ENCODE assay signal across 7 mouse cellular contexts in the genomic region with DNA sequence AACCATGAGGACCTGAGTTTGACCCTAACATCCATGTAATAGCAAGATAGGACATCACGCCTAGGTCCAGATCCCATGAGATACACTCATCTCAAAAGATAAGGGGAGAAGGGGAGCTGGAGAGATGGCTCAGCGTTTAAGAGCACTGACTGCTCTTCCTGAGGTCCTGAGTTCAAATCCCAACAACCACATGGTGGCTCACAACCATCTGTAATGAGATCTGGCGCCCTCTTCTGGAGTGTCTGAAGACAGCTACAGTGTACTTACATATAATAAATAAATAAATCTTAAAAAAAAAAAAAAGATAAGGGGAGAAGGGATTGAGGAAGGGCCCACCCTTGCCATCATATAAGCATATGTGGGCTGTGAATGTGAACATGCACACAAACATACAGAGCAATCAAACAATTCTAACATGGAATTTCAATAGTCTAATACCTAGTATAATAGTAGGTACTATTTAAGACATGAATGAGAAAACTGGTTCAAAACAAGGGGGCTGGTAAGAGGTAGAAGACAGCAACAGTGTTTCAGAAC. TPM values are rescaled to one million over a fixed set of nuclear protein-coding genes. Genes with fewer than 3 reads are reported as not detected.
DNase-seq lines count a peak whose midpoint lies in the region; ATAC-seq and TF ChIP-seq lines count a peak whose summit lies in the region.
"Not testable (repeated sequence)": the region's sequence is repeated elsewhere in the genome, so short reads cannot be mapped to it uniquely, and the experiment has no call there.

No protein-coding gene starts in this region.

- peak; percentile 26 for TF ChIP-seq CTCF in E14TG2a.4 (conservative IDR thresholded peaks at IDR 0.05; ENCODE audit: low read length)
- peak; percentile 76 for TF ChIP-seq CTCF in Patski (IDR thresholded peaks at IDR 0.05)
- TF ChIP-seq CTCF in kidney, postnatal 0 days (IDR thresholded peaks at IDR 0.05; ENCODE audit: low read depth): peak; percentile 31; the same call in 1 of the 2 replicates
- TF ChIP-seq CTCF in liver, postnatal 0 days (IDR thresholded peaks at IDR 0.05; ENCODE audit: low read depth): peak; percentile 24; the same call in 1 of the 2 replicates
- TF ChIP-seq CTCF in small intestine, adult 2 months (IDR thresholded peaks at IDR 0.05; ENCODE audit: extremely low read depth, insufficient read length, insufficient replicate concordance, low read depth, low read length): not testable (repeated sequence)
- TF ChIP-seq CTCF in stomach, postnatal 0 days (IDR thresholded peaks at IDR 0.05; ENCODE audit: low read depth): peak; percentile 26; the same call in 1 of the 2 replicates

- TF ChIP-seq POLR2A in small intestine, adult 2 months (IDR thresholded peaks at IDR 0.05; ENCODE audit: low read depth, low read length): not testable (repeated sequence)

- in situ Hi-C loops in Patski (cut with MboI; ENCODE audit: low pct_unique_long_range_greater_than_20kb): not testable (repeated sequence)

- whole genome bisulfite sequencing in intestine, embryonic 14.5 days: 78% methylated on average over 3 of the region's 3 CpGs
- WGBS in kidney, postnatal 0 days: 77% methylated on average over 3 of the region's 3 CpGs
- WGBS in liver, postnatal 0 days (ENCODE audit: insufficient replicate concordance): 68% methylated on average over 3 of the region's 3 CpGs
- WGBS in small intestine, adult 2 months: 54% methylated on average over 3 of the region's 3 CpGs
- 76% methylated on average over 3 of the region's 3 CpGs for whole genome bisulfite sequencing in stomach, postnatal 0 days

- not testable (repeated sequence) for H3K27me3 ChIP-seq in E14TG2a.4 (ENCODE audit: insufficient read depth, low read length); Patski; intestine, embryonic 14.5 days (replicated peaks; ENCODE audit: control insufficient read depth, insufficient read depth, low read length); kidney, postnatal 0 days (ENCODE audit: insufficient read depth, low read length); liver, postnatal 0 days (ENCODE audit: insufficient read depth, low read length); small intestine, adult 2 months (ENCODE audit: control insufficient read depth, insufficient read depth, low read length); stomach, postnatal 0 days (ENCODE audit: control insufficient read depth, insufficient read depth, low read length)

- H3K36me3 ChIP-seq in E14TG2a.4 (ENCODE audit: insufficient read depth, low read length): peaks cover 57% of the 10 kb centered on the region
- peaks cover 43% of the 10 kb centered on the region for H3K36me3 ChIP-seq in intestine, embryonic 14.5 days (ENCODE audit: control insufficient read depth, insufficient read depth, low read length)
- H3K36me3 ChIP-seq in kidney, postnatal 0 days (ENCODE audit: insufficient read depth, low read length): peaks cover 31% of the 10 kb centered on the region
- H3K36me3 ChIP-seq in liver, postnatal 0 days (replicated peaks; ENCODE audit: insufficient read depth, low read length): peaks cover 39% of the 10 kb centered on the region
- H3K36me3 ChIP-seq in small intestine, adult 2 months (ENCODE audit: control insufficient read depth, insufficient read depth, low read length): peaks cover 28% of the 10 kb centered on the region
- H3K36me3 ChIP-seq in stomach, postnatal 0 days (ENCODE audit: control insufficient read depth, insufficient read depth, low read length): peaks cover 22% of the 10 kb centered on the region

- not testable (repeated sequence) for H3K4me2 ChIP-seq in intestine, embryonic 14.5 days (ENCODE audit: low read length); kidney, postnatal 0 days (ENCODE audit: low read length); liver, postnatal 0 days (ENCODE audit: low read depth, low read length); stomach, postnatal 0 days (replicated peaks; ENCODE audit: low read depth)

- H3K4me3 ChIP-seq in E14TG2a.4 (replicated peaks; ENCODE audit: low read length); intestine, embryonic 14.5 days (ENCODE audit: low read depth, low read length); kidney, postnatal 0 days (replicated peaks; ENCODE audit: low read depth, low read length); liver, postnatal 0 days (ENCODE audit: low read depth, low read length); small intestine, adult 2 months (ENCODE audit: low read depth, low read length); stomach, postnatal 0 days (ENCODE audit: low read depth, low read length): not testable (repeated sequence)

- TF ChIP-seq EP300 in liver, postnatal 0 days (IDR thresholded peaks at IDR 0.05; ENCODE audit: low read depth); stomach, postnatal 0 days (optimal IDR thresholded peaks at IDR 0.05): not testable (repeated sequence)

- CTCF ChIA-PET in Patski (lab: Charles Lee): interaction anchor here (1.3 to 4.9 kb wide), 8 partner anchors 9 to 82 kb away, joined by 3 to 30 read pairs (median 5); partner anchors contain the start of gene Psmd4

- H3K27ac ChIP-seq in intestine, embryonic 14.5 days (ENCODE audit: low read depth): peak overlapping the region; percentile 29; the same call in 1 of the 2 replicates
- not testable (repeated sequence) for H3K27ac ChIP-seq in kidney, postnatal 0 days; liver, postnatal 0 days (ENCODE audit: low read depth)
- 0 out of 2 replicates have a peak overlapping the region, but pooled peaks have one; percentile 13 for H3K27ac ChIP-seq in small intestine, adult 2 months (ENCODE audit: insufficient read depth, low read depth, low read length)
- H3K27ac ChIP-seq in stomach, postnatal 0 days (replicated peaks): 0 out of 2 replicates have a peak overlapping the region, but pooled peaks have one; percentile 46

- not testable (repeated sequence) for ATAC-seq in Patski; intestine, embryonic 14.5 days (replicated peaks; ENCODE audit: low FRiP score, low TSS enrichment, low read depth); kidney, postnatal 0 days (replicated peaks; ENCODE audit: low FRiP score, low read depth); liver, postnatal 0 days; stomach, postnatal 0 days (ENCODE audit: low FRiP score, low TSS enrichment)

- peaks cover 41% of the 10 kb centered on the region for H3K4me1 ChIP-seq in E14TG2a.4 (replicated peaks; ENCODE audit: low read depth, low read length)
- peaks cover 16% of the 10 kb centered on the region for H3K4me1 ChIP-seq in intestine, embryonic 14.5 days (replicated peaks; ENCODE audit: control insufficient read depth, insufficient read depth, low read length)
- H3K4me1 ChIP-seq in kidney, postnatal 0 days (replicated peaks; ENCODE audit: insufficient read depth, low read length); liver, postnatal 0 days (ENCODE audit: insufficient read depth); stomach, postnatal 0 days (replicated peaks; ENCODE audit: control insufficient read depth, insufficient read depth): not testable (repeated sequence)
- peaks cover 19% of the 10 kb centered on the region; the same call in 1 of the 2 replicates for H3K4me1 ChIP-seq in small intestine, adult 2 months (ENCODE audit: control insufficient read depth, insufficient read depth, insufficient read length, low read length)

- DNase-seq in Patski (ENCODE audit: low read depth, low spot score); intestine, embryonic 14.5 days (ENCODE audit: low spot score); kidney, postnatal 0 days (ENCODE audit: low spot score); liver, postnatal 0 days; stomach, postnatal 0 days (ENCODE audit: low spot score): not testable (repeated sequence)

- POLR2A ChIA-PET in Patski (lab: Charles Lee): interaction anchor here (0.9 to 1.8 kb wide), 2 partner anchors 10 to 24 kb away, joined by 3 to 5 read pairs; no protein-coding TSS in a partner anchor

- not testable (repeated sequence) for H3K9ac ChIP-seq in intestine, embryonic 14.5 days (ENCODE audit: low read length); kidney, postnatal 0 days (ENCODE audit: low read depth, low read length); liver, postnatal 0 days (replicated peaks); stomach, postnatal 0 days (ENCODE audit: low read length)

- H3K9me3 ChIP-seq in E14TG2a.4 (ENCODE audit: low read length); intestine, embryonic 14.5 days (ENCODE audit: control insufficient read depth, low read length); kidney, postnatal 0 days (replicated peaks; ENCODE audit: low read length); liver, postnatal 0 days (ENCODE audit: low read length); stomach, postnatal 0 days (ENCODE audit: control insufficient read depth, low read length): not testable (repeated sequence)

RNA-seq across cellular contexts. Expression of gene Psmd4, which starts 13.1 kb away (rescaled TPM):
- polyA plus RNA-seq in Patski (2021): 355 TPM
- polyA plus RNA-seq in intestine, embryonic 14.5 days (2014; fragmentation: Nextera tagmentation; extraction: Ambion mirVana): 237 and 260 TPM in 2 replicates
- polyA plus RNA-seq in kidney, postnatal 0 days (2015; fragmentation: Nextera tagmentation; extraction: Ambion mirVana): 214 and 231 TPM in 2 replicates
- polyA plus RNA-seq in liver, postnatal 0 days (2015; fragmentation: Nextera tagmentation; extraction: Ambion mirVana): 142 and 143 TPM in 2 replicates
- polyA plus RNA-seq in small intestine, adult 2 months (2012; rRNA removed): 81.7 and 131 TPM in 2 replicates
- polyA plus RNA-seq in stomach, postnatal 0 days (2015; fragmentation: Nextera tagmentation; extraction: Ambion mirVana): 171 and 175 TPM in 2 replicates

RNA-seq across cellular contexts. Expression of gene Zfp687, which starts 14.1 kb away (rescaled TPM):
- polyA plus RNA-seq in Patski (2021): 66.7 TPM
- polyA plus RNA-seq in intestine, embryonic 14.5 days (2014; fragmentation: Nextera tagmentation; extraction: Ambion mirVana): 23.9 and 27.8 TPM in 2 replicates
- 19.7 and 20.0 TPM in 2 replicates for polyA plus RNA-seq in kidney, postnatal 0 days (2015; fragmentation: Nextera tagmentation; extraction: Ambion mirVana)
- 3.7 and 5.3 TPM in 2 replicates for polyA plus RNA-seq in liver, postnatal 0 days (2015; fragmentation: Nextera tagmentation; extraction: Ambion mirVana)
- 9.1 and 17.1 TPM in 2 replicates for polyA plus RNA-seq in small intestine, adult 2 months (2012; rRNA removed)
- 8.2 and 10.0 TPM in 2 replicates for polyA plus RNA-seq in stomach, postnatal 0 days (2015; fragmentation: Nextera tagmentation; extraction: Ambion mirVana)

RNA-seq across cellular contexts. Expression of gene Pi4kb, which starts 54.8 kb away (rescaled TPM):
- polyA plus RNA-seq in Patski (2021): 85.2 TPM
- polyA plus RNA-seq in intestine, embryonic 14.5 days (2014; fragmentation: Nextera tagmentation; extraction: Ambion mirVana): 24.1 and 24.8 TPM in 2 replicates
- polyA plus RNA-seq in kidney, postnatal 0 days (2015; fragmentation: Nextera tagmentation; extraction: Ambion mirVana): 20.2 and 20.7 TPM in 2 replicates
- 5.4 and 6.5 TPM in 2 replicates for polyA plus RNA-seq in liver, postnatal 0 days (2015; fragmentation: Nextera tagmentation; extraction: Ambion mirVana)
- polyA plus RNA-seq in small intestine, adult 2 months (2012; rRNA removed): 14.2 and 20.9 TPM in 2 replicates
- polyA plus RNA-seq in stomach, postnatal 0 days (2015; fragmentation: Nextera tagmentation; extraction: Ambion mirVana): 10.0 and 11.2 TPM in 2 replicates
